Mouse (Mus musculus): ENCODE measurements at regions not wholly inside any gene's neighbourhood (a gene's known extent, or its start where the extent isn't known, plus 50 kb on each side); places are given as distances from the start of the nearest gene placed in this dataset.
"Not testable (repeated sequence)": the region's sequence is repeated elsewhere in the genome, so short reads cannot be mapped to it uniquely, and the experiment has no call there.

GRCm38 (mm10) chr6:31032980-31033608, 74.2 kb upstream of the Klf14 start:
- 10% methylated on average over 12 of the region's 12 CpGs for WGBS
- no peaks in the 10 kb centered on the region for H3K36me3 ChIP-seq (ENCODE audit: control insufficient read depth, insufficient read depth)

GRCm38 (mm10) chr6:31034796-31035195, 75.9 kb upstream of the Klf14 start:
- WGBS, result 75% methylated on average over 10 of the region's 10 CpGs
- ATAC-seq, result no peak
- H3K4me2 ChIP-seq (replicated peaks; ENCODE audit: low read depth), result no peak overlapping the region
- H3K4me1 ChIP-seq (replicated peaks; ENCODE audit: control insufficient read depth, insufficient read depth, low read length), result no peaks in the 10 kb centered on the region
- H3K36me3 ChIP-seq (ENCODE audit: control insufficient read depth, insufficient read depth), result no peaks in the 10 kb centered on the region
- H3K4me3 ChIP-seq (ENCODE audit: low read depth, low read length), result no peak overlapping the region
- H3K9ac ChIP-seq (ENCODE audit: low read depth, low read length), result no peak overlapping the region
- H3K9me3 ChIP-seq (ENCODE audit: control insufficient read depth), result no peaks in the 10 kb centered on the region
- no peak for TF ChIP-seq CTCF (IDR thresholded peaks at IDR 0.05; ENCODE audit: low read depth)
- no peaks in the 10 kb centered on the region for H3K27me3 ChIP-seq (replicated peaks; ENCODE audit: control insufficient read depth, insufficient read depth, low read length)
- H3K27ac ChIP-seq (ENCODE audit: low read depth, low read length), result no peak overlapping the region

More at GRCm38 (mm10) chr6:31032980-31033608, 74.2 kb upstream of the Klf14 start:
- Histone ChIP-seq H3K27ac (ENCODE audit: low read depth, low read length) (no peak overlapping the region), H3K27me3 (replicated peaks; ENCODE audit: control insufficient read depth, insufficient read depth, low read length) (no peaks in the 10 kb centered on the region), H3K4me2 (replicated peaks; ENCODE audit: low read depth) (peak overlapping the region; percentile 35; the same call in 1 of the 2 replicates), H3K4me3 (ENCODE audit: low read depth, low read length) (no peak overlapping the region), H3K9me3 (ENCODE audit: control insufficient read depth) (no peaks in the 10 kb centered on the region), H3K9ac (ENCODE audit: low read depth, low read length) (no peak overlapping the region), H3K4me1 (replicated peaks; ENCODE audit: control insufficient read depth, insufficient read depth, low read length) (no peaks in the 10 kb centered on the region)
- peak; percentile 100 for TF ChIP-seq CTCF (IDR thresholded peaks at IDR 0.05; ENCODE audit: low read depth)
- peak; percentile 53 for ATAC-seq

- 71% methylated on average over 20 of the region's 20 CpGs for WGBS
- no peak for ATAC-seq
- Histone ChIP-seq H3K4me1 (replicated peaks; ENCODE audit: control insufficient read depth, insufficient read depth, low read length) (no peaks in the 10 kb centered on the region), H3K4me3 (ENCODE audit: low read depth, low read length) (peak overlapping the region; percentile 11; the same call in 1 of the 2 replicates), H3K9ac (ENCODE audit: low read depth, low read length) (0 out of 2 replicates have a peak overlapping the region, but pooled peaks have one; percentile 13), H3K27ac (ENCODE audit: low read depth, low read length) (no peak overlapping the region), H3K36me3 (ENCODE audit: control insufficient read depth, insufficient read depth) (no peaks in the 10 kb centered on the region), H3K27me3 (replicated peaks; ENCODE audit: control insufficient read depth, insufficient read depth, low read length) (no peaks in the 10 kb centered on the region), H3K4me2 (replicated peaks; ENCODE audit: low read depth) (peak overlapping the region; percentile 38), H3K9me3 (ENCODE audit: control insufficient read depth) (no peaks in the 10 kb centered on the region)
- TF ChIP-seq CTCF (IDR thresholded peaks at IDR 0.05; ENCODE audit: low read depth), result no peak
Measured at GRCm38 (mm10) chr6:31037801-31038395, 79.0 kb upstream of the Klf14 start.

- H3K4me2 ChIP-seq (replicated peaks; ENCODE audit: low read depth), result peak overlapping the region; percentile 38
- 7% methylated on average over 2 of the region's 2 CpGs for WGBS
- peak; percentile 76 for TF ChIP-seq CTCF (IDR thresholded peaks at IDR 0.05; ENCODE audit: low read depth)
Measured at GRCm38 (mm10) chr6:31038445-31038844, 79.6 kb upstream of the Klf14 start.

GRCm38 (mm10) chr6:31039485-31039884, 80.6 kb upstream of the Klf14 start:
- no peak overlapping the region for H3K4me3 ChIP-seq (ENCODE audit: low read depth, low read length)
- no peaks in the 10 kb centered on the region for H3K36me3 ChIP-seq (ENCODE audit: control insufficient read depth, insufficient read depth)
- no peaks in the 10 kb centered on the region for H3K27me3 ChIP-seq (replicated peaks; ENCODE audit: control insufficient read depth, insufficient read depth, low read length)
- no peaks in the 10 kb centered on the region for H3K4me1 ChIP-seq (replicated peaks; ENCODE audit: control insufficient read depth, insufficient read depth, low read length)
- no peaks in the 10 kb centered on the region for H3K9me3 ChIP-seq (ENCODE audit: control insufficient read depth)
- H3K4me2 ChIP-seq (replicated peaks; ENCODE audit: low read depth), result no peak overlapping the region
- H3K27ac ChIP-seq (ENCODE audit: low read depth, low read length), result no peak overlapping the region
- TF ChIP-seq CTCF (IDR thresholded peaks at IDR 0.05; ENCODE audit: low read depth), result no peak
- WGBS, result 70% methylated on average over 6 of the region's 6 CpGs
- H3K9ac ChIP-seq (ENCODE audit: low read depth, low read length), result no peak overlapping the region
- ATAC-seq, result no peak

More at GRCm38 (mm10) chr6:31038445-31038844, 79.6 kb upstream of the Klf14 start:
- not testable (repeated sequence) for H3K4me1 ChIP-seq (replicated peaks; ENCODE audit: control insufficient read depth, insufficient read depth, low read length); H3K36me3 ChIP-seq (ENCODE audit: control insufficient read depth, insufficient read depth); H3K27me3 ChIP-seq (replicated peaks; ENCODE audit: control insufficient read depth, insufficient read depth, low read length); ATAC-seq; H3K9me3 ChIP-seq (ENCODE audit: control insufficient read depth); H3K27ac ChIP-seq (ENCODE audit: low read depth, low read length)
- Histone ChIP-seq H3K9ac (ENCODE audit: low read depth, low read length) (0 out of 2 replicates have a peak overlapping the region, but pooled peaks have one; percentile 13), H3K4me3 (ENCODE audit: low read depth, low read length) (peak overlapping the region; percentile 11; the same call in 1 of the 2 replicates)

- no peak for TF ChIP-seq CTCF (IDR thresholded peaks at IDR 0.05; ENCODE audit: low read depth)
- no peaks in the 10 kb centered on the region for H3K4me1 ChIP-seq (replicated peaks; ENCODE audit: control insufficient read depth, insufficient read depth, low read length)
- no peak for ATAC-seq
- no peaks in the 10 kb centered on the region for H3K36me3 ChIP-seq (ENCODE audit: control insufficient read depth, insufficient read depth)
- no peak overlapping the region for H3K27ac ChIP-seq (ENCODE audit: low read depth, low read length)
- no peak overlapping the region for H3K9ac ChIP-seq (ENCODE audit: low read depth, low read length)
- no peak overlapping the region for H3K4me2 ChIP-seq (replicated peaks; ENCODE audit: low read depth)
- no peak overlapping the region for H3K4me3 ChIP-seq (ENCODE audit: low read depth, low read length)
- no peaks in the 10 kb centered on the region for H3K9me3 ChIP-seq (ENCODE audit: control insufficient read depth)
- H3K27me3 ChIP-seq (replicated peaks; ENCODE audit: control insufficient read depth, insufficient read depth, low read length), result no peaks in the 10 kb centered on the region
- WGBS, result 85% methylated on average over 6 of the region's 6 CpGs
Measured at GRCm38 (mm10) chr6:31040783-31041182, 81.9 kb upstream of the Klf14 start.
